Mouse (Mus musculus) kidney, adult 2 months (tissue): ENCODE measurements around the gene Uba5. TPM values are rescaled to one million over a fixed set of nuclear protein-coding genes. Genes with fewer than 3 reads are reported as not detected.
A peak's percentile ranks its signal among the peaks of the same experiment; 100 is the strongest.

ENCODE experiments used
- DNase-seq: peaks from one replicate; pipeline ENCODE4 v3.0.0; 2021
- H3K27ac ChIP-seq: fragments of 200-500 bp; 2 replicates; pipeline ENCODE4 v1.5.1; 2012; ENCODE audit warnings: low read depth, low read length, control low read depth, inconsistent platforms; ENCODE audit not compliant: insufficient read depth
- H3K27me3 ChIP-seq: fragments of 200-500 bp; replicated peaks from 2 replicates; pipeline ENCODE4 v1.6.1; 2012; ENCODE audit warnings: mild to moderate bottlenecking, moderate library complexity, low read length, inconsistent platforms; ENCODE audit not compliant: control insufficient read depth, insufficient read depth
- H3K36me3 ChIP-seq: fragments of 200-500 bp; 2 replicates; pipeline ENCODE4 v1.6.1; 2012; ENCODE audit warnings: mild to moderate bottlenecking, moderate library complexity, low read length, inconsistent platforms; ENCODE audit not compliant: control insufficient read depth, insufficient read depth
- H3K4me1 ChIP-seq: fragments of 200-500 bp; 2 replicates; pipeline ENCODE4 v1.6.1; 2011; ENCODE audit warnings: low read length; ENCODE audit not compliant: control insufficient read depth, insufficient read depth
- H3K4me3 ChIP-seq: fragments of 200-500 bp; 2 replicates; pipeline ENCODE4 v1.5.1; 2011; ENCODE audit warnings: mild to moderate bottlenecking, low read depth, low read length, control low read depth; ENCODE audit not compliant: insufficient read depth
- CTCF ChIP-seq: fragments of 200-500 bp; conservative IDR thresholded peaks from 2 replicates; pipeline ENCODE4 v1.5.1; 2011; ENCODE audit warnings: low read depth, mild to moderate bottlenecking, control low read depth, low read length, moderate library complexity, mixed read lengths; ENCODE audit not compliant: insufficient read depth, insufficient read length
- POLR2A ChIP-seq: fragments of 200-500 bp; IDR thresholded peaks from one replicate; pipeline ENCODE4 v1.6.1; 2011; ENCODE audit warnings: low read depth, low read length, control low read depth
- WGBS: fragments of 180-500 bp; shearing (Covaris S2); methylation state at CpG from one replicate; pipeline ENCODE4 v1.1.7; 2018; 5-methylcytosine and 5-hydroxymethylcytosine counted together
- polyA plus RNA-seq: library from polyadenylated mRNA; depleted of rRNA; stranded (reverse); fragments of >200 nt; gene quantifications from 2 replicates; pipeline ENCODE4 v1.2.3, GENCODE M21; 2012

Uba5 gene
- polyA plus RNA-seq, 1 experiment = 19.1 TPM

DNA sequence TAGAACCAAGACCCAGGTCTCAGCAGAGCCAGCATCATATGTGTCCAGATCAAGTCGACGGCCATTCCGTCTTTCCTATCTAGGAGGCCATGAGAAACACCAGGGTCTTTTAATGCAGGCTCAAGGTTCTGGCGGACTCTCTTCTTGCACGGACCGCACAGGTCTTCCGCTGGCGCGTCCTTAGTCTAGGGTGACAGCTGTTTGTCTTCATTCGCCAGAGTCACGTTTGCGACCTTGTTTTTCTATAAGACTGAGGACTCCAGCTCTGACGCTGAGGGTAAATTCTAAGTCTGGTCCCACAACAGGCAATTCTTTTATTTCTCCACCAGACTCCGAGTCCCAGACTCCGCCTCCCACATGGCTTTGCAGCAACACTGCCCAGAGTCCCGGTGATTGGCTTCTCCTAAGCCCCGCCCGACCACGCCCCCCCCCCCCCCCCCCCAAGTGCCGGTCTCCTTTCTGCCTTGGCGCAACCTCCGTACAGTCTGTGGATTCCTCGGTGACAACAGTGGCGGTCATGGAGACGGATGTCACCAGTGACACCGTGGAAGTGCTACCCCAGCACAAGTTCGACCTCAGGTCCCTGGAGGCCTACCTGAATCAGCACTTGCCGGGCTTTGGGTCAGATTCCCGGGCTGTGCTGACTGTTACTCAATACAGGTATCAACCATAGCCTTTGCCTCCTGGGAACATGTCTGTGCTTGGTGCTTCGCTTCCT, 469 bp upstream of the Uba5 start, which contains the start of gene Acad11:
TSS of gene Acad11 (plus strand) at position 134 of the 718 bp plus-strand sequence.
- Histone ChIP-seq H3K4me1 (peaks cover 5% of the 10 kb centered on the region; the same call in 1 of the 2 replicates), H3K27me3 (no peaks in the 10 kb centered on the region), H3K36me3 (no peaks in the 10 kb centered on the region), H3K27ac (peak within 1 kb of the TSS; percentile 92), H3K4me3 (peak within 1 kb of the TSS; percentile 99)
- DNase-seq = peak; percentile 93
- TF ChIP-seq CTCF = no peak
- peak; percentile 80 for TF ChIP-seq POLR2A
- WGBS = under 1% methylated on average over 30 of the region's 30 CpGs

DNA sequence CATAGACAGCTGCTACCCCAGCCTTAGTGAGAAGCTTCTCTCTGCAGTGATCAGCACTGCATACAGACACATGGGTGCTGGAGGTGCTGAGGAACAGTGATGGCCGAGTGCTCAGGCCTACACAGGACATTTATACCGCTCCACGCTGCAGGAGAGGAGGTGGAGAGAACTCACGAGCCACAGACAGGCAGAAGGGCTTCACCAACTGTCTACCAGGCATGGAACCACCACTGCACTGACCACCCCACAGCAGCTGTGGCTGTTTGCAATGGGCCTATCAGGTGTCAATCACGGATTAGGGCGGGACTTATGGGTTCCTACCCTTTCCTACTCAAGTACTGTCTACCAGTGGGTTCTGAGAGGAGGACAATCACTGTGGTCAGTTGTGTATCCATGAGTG, 11.9 kb downstream of the Uba5 start:
- H3K36me3 ChIP-seq = peaks cover 4% of the 10 kb centered on the region
- H3K27me3 ChIP-seq = no peaks in the 10 kb centered on the region
- WGBS = 93% methylated on average over 6 of the region's 6 CpGs
- H3K27ac ChIP-seq = no peak overlapping the region
- DNase-seq = no peak
- TF ChIP-seq CTCF = no peak
- TF ChIP-seq POLR2A = no peak
- no peak overlapping the region for H3K4me3 ChIP-seq
- H3K4me1 ChIP-seq = no peaks in the 10 kb centered on the region

DNA sequence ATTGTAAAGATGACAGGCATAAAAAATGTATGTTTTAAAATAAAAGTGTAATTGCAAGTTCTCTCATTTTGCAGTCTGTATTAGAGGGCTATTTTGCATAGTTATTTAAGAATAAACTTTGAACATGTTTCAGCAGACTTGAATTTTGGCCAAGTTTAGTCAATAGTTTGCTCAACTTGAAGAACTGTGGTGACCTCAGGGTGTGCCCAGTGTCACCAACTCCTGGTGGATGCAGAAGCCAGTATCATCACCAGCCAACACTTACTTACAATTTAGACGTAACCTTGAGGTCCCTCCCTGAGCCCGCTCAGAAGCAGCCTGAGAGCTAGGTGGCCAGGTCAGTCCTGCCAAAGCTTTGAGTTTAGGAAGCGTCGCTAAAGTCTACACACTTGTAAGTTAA, 19.3 kb downstream of the Uba5 start:
- no peaks in the 10 kb centered on the region for H3K27me3 ChIP-seq
- DNase-seq = peak; percentile 69
- H3K27ac ChIP-seq = no peak overlapping the region
- TF ChIP-seq POLR2A (no peak), CTCF (no peak)
- WGBS = 61% methylated on average over 4 of the region's 4 CpGs
- no peak overlapping the region for H3K4me3 ChIP-seq
- no peaks in the 10 kb centered on the region for H3K4me1 ChIP-seq
- peaks cover 3% of the 10 kb centered on the region for H3K36me3 ChIP-seq

DNA sequence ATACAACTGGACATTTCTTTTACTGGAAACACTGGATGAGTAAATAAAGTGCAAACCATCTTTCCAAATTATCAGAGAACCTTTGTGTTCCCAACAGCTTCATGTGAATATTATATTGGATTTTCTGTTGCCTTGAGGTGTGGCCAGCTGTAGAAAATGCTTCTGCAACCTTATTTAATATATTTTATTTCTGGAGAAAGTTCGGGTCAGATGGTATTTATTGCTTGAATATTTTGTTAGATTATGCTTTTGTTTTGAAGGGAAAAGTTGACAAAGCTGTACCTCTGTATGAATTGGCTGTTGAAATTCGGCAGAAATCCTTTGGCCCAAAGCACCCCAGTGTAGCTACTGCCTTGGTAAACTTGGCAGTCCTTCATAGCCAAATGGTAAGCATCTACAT, 22.6 kb downstream of the Uba5 start, which contains the start of gene Gm28305:
TSS of gene Gm28305 (plus strand) at position 301 of the 400 bp plus-strand sequence.
- peaks cover 2% of the 10 kb centered on the region for H3K36me3 ChIP-seq
- H3K4me1 ChIP-seq = no peaks in the 10 kb centered on the region
- 61% methylated on average over 2 of the region's 2 CpGs for WGBS
- H3K4me3 ChIP-seq = no peak within 1 kb of the TSS
- no peaks in the 10 kb centered on the region for H3K27me3 ChIP-seq
- no peak for DNase-seq
- no peak within 1 kb of the TSS for H3K27ac ChIP-seq
- TF ChIP-seq CTCF (no peak), POLR2A (no peak)

DNA sequence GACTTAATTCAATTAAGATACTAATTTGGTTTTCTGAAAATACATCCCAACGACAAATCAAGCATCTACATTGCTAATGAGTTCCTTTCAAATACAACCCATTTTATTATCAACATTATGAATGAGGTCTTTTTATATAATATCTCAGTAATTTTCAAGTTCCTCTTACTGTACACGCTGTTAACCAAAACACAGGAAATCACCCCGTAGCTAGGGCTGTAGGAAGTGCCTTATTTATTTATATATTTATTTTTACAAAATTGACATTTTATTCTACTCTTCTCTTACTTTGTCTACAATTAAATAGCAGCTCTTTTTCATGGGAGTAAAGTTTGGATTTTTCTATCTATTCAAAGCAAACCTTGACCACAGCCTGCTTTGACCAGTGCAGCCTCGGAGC, 23.2 kb downstream of the Uba5 start:
- H3K4me1 ChIP-seq = no peaks in the 10 kb centered on the region
- H3K36me3 ChIP-seq = peaks cover 2% of the 10 kb centered on the region
- no peak for DNase-seq
- no peak overlapping the region for H3K27ac ChIP-seq
- H3K27me3 ChIP-seq = no peaks in the 10 kb centered on the region
- TF ChIP-seq POLR2A (no peak), CTCF (no peak)
- H3K4me3 ChIP-seq = no peak overlapping the region
- WGBS = 83% methylated on average over 4 of the region's 4 CpGs

DNA sequence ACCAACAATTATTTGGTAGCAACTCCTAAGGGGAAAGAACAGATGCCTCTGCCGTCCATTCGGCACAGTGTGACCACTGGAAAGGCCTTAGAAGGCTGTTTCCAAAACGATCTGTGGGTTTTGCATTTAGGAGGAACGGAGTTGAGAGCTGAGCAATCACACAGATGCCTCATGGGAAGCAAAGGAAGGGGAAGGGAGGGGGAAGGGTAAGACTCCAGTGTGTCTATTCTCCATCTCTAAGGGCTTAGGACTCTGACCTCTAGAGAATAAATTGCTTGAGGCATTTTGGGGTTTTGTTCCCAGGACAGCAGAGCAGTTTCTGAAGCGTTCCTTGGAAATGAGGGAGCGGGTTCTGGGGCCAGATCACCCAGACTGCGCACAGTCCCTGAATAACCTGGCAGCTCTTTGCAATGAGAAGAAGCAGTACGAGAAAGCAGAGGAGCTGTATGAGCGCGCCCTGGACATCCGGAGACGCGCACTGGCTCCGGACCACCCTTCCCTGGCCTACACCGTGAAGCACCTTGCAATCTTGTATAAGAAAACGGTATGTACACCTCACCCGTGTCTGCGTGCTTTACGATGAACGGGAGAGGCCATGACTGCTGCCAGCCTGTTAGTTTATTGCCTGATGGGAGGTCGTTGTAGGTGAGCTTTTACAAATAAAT, 23.8 kb downstream of the Uba5 start:
- Histone ChIP-seq H3K36me3 (peaks cover 2% of the 10 kb centered on the region), H3K4me1 (no peaks in the 10 kb centered on the region), H3K4me3 (no peak overlapping the region), H3K27me3 (no peaks in the 10 kb centered on the region), H3K27ac (no peak overlapping the region)
- TF ChIP-seq CTCF (no peak), POLR2A (no peak)
- 89% methylated on average over 21 of the region's 21 CpGs for WGBS
- DNase-seq = no peak

DNA sequence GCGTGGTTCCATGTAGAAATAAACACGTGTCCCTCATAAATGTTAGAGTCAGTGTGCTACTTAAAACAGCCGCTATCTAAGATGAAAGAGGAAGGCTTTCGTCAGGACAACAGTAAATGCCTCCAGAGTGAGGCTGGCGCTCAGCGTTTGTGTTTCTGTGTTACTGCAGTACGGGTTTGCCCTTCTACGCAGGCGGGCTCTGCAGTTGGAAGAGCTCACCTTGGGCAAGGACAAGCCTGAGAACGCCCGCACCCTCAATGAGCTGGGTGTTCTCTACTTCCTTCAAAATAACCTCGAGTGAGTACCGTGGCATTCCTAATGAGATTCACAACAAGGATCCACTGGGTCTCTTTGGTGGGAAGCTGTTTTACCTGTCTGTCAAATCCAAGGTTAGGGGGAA, 24.7 kb downstream of the Uba5 start:
- H3K36me3 ChIP-seq = peaks cover 2% of the 10 kb centered on the region
- DNase-seq = no peak
- no peaks in the 10 kb centered on the region for H3K4me1 ChIP-seq
- H3K27me3 ChIP-seq = no peaks in the 10 kb centered on the region
- H3K27ac ChIP-seq = no peak overlapping the region
- H3K4me3 ChIP-seq = no peak overlapping the region
- WGBS = 82% methylated on average over 13 of the region's 13 CpGs
- TF ChIP-seq POLR2A (no peak), CTCF (no peak)
